Mouse (Mus musculus): ENCODE measurements around the gene Fam214b. TPM values are rescaled to one million over a fixed set of nuclear protein-coding genes. Genes with fewer than 3 reads are reported as not detected.

The Fam214b gene
- polyA plus RNA-seq, 1 experiment = 4.8 TPM

DNA sequence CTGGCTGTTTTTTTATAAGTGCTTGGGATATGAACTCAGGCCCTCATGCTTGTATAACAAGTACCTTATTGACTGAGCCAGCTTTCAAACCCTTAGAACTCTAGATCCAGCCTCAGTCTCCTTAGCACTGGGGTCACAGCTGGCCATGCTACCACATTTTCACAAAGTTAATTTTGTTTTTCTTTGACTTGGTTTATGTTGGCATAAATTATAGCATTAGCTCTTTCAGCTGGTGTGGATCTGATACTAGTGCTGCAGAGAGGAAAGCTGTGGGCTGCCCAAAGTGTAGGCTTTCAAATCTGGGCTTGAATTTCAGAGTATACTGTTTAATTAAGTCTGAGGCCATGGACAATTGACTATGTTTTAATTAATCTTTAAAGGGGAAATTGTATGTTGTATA lies 28.9 kb upstream of the Fam214b start:
- Histone ChIP-seq H3K4me3 (ENCODE audit: insufficient read depth, poor library complexity, severe bottlenecking) (no peak overlapping the region), H3K36me3 (ENCODE audit: control insufficient read depth, insufficient read depth) (no peaks in the 10 kb centered on the region), H3K27me3 (ENCODE audit: control insufficient read depth, insufficient read depth, insufficient read length) (no peaks in the 10 kb centered on the region), H3K79me3 (ENCODE audit: low read depth) (no peaks in the 10 kb centered on the region), H3K79me2 (ENCODE audit: control insufficient read depth, insufficient read depth) (no peaks in the 10 kb centered on the region), H3ac (ENCODE audit: control insufficient read depth, insufficient read length, low read depth) (no peak overlapping the region)
- TF ChIP-seq MAX (IDR thresholded peaks at IDR 0.05) (no peak), MYOG (IDR thresholded peaks at IDR 0.05; ENCODE audit: control insufficient read depth, extremely low read depth, insufficient read length) (no peak), CEBPB (IDR thresholded peaks at IDR 0.05; ENCODE audit: low read depth) (no peak), FOSL1 (IDR thresholded peaks at IDR 0.05; ENCODE audit: insufficient read depth, low read length, poor library complexity, severe bottlenecking) (no peak), CTCF (IDR thresholded peaks at IDR 0.05; ENCODE audit: control insufficient read depth, insufficient read depth, insufficient read length) (no peak), MYOD1 (IDR thresholded peaks at IDR 0.05; ENCODE audit: control insufficient read depth, insufficient read length, low read depth) (no peak), USF1 (IDR thresholded peaks at IDR 0.05; ENCODE audit: low read depth) (no peak)

DNA sequence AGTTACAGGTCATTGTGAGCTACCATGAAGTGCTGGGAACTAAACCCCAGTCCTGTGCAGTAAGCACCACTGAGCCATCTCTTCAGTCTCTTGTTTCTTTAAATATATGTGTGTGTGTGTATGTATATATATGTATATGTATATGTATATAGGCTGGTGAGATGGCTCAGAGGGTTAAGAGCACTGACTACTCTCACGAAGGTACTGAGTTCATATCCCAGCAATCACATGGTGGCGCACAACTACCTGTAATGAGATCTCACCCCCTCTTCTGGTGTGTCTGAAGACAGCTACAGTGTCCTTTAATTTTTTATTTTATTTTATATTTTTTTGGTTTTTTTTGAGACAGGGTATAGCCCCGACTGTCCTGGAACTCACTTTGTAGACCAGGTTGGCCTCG lies 19.5 kb upstream of the Fam214b start:
- Histone ChIP-seq H3K79me3 (ENCODE audit: low read depth) (no peaks in the 10 kb centered on the region), H3K36me3 (ENCODE audit: control insufficient read depth, insufficient read depth) (no peaks in the 10 kb centered on the region), H3K4me3 (ENCODE audit: insufficient read depth, poor library complexity, severe bottlenecking) (no peak overlapping the region), H3K27me3 (ENCODE audit: control insufficient read depth, insufficient read depth, insufficient read length) (peaks cover 6% of the 10 kb centered on the region), H3K79me2 (ENCODE audit: control insufficient read depth, insufficient read depth) (no peaks in the 10 kb centered on the region), H3ac (ENCODE audit: control insufficient read depth, insufficient read length, low read depth) (no peak overlapping the region)
- TF ChIP-seq USF1 (IDR thresholded peaks at IDR 0.05; ENCODE audit: low read depth) (no peak), MAX (IDR thresholded peaks at IDR 0.05) (no peak), CTCF (IDR thresholded peaks at IDR 0.05; ENCODE audit: control insufficient read depth, insufficient read depth, insufficient read length) (no peak), MYOG (IDR thresholded peaks at IDR 0.05; ENCODE audit: control insufficient read depth, extremely low read depth, insufficient read length) (no peak), CEBPB (IDR thresholded peaks at IDR 0.05; ENCODE audit: low read depth) (no peak), FOSL1 (IDR thresholded peaks at IDR 0.05; ENCODE audit: insufficient read depth, low read length, poor library complexity, severe bottlenecking) (no peak), MYOD1 (IDR thresholded peaks at IDR 0.05; ENCODE audit: control insufficient read depth, insufficient read length, low read depth) (no peak)

DNA sequence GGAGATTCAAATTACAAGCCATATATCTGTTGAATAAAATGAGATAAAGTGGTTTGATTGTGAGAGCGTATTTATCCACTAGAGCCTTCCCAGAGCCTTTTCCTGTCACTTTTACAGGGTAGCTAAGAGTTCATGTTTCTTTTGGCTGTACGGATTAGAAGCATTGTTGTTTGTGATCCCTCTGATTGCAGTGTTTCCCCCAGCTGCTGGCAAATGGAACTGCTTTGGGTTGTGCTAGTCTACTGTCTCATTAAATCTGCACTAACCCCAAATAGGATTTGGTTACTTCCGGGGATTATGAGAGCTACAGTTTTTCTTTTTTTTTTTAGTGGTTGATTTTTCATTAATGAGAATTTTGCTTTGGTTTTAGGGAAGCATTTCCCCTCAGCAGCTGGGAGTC lies 14.3 kb upstream of the Fam214b start:
- no peak overlapping the region for H3K4me3 ChIP-seq (ENCODE audit: insufficient read depth, poor library complexity, severe bottlenecking)
- no peaks in the 10 kb centered on the region for H3K79me2 ChIP-seq (ENCODE audit: control insufficient read depth, insufficient read depth)
- TF ChIP-seq FOSL1 (IDR thresholded peaks at IDR 0.05; ENCODE audit: insufficient read depth, low read length, poor library complexity, severe bottlenecking) (no peak), CTCF (IDR thresholded peaks at IDR 0.05; ENCODE audit: control insufficient read depth, insufficient read depth, insufficient read length) (no peak)
- H3K36me3 ChIP-seq (ENCODE audit: control insufficient read depth, insufficient read depth) = no peaks in the 10 kb centered on the region
- peaks cover 17% of the 10 kb centered on the region for H3K27me3 ChIP-seq (ENCODE audit: control insufficient read depth, insufficient read depth, insufficient read length)
- no peaks in the 10 kb centered on the region for H3K79me3 ChIP-seq (ENCODE audit: low read depth)
- H3ac ChIP-seq (ENCODE audit: control insufficient read depth, insufficient read length, low read depth) = no peak overlapping the region

DNA sequence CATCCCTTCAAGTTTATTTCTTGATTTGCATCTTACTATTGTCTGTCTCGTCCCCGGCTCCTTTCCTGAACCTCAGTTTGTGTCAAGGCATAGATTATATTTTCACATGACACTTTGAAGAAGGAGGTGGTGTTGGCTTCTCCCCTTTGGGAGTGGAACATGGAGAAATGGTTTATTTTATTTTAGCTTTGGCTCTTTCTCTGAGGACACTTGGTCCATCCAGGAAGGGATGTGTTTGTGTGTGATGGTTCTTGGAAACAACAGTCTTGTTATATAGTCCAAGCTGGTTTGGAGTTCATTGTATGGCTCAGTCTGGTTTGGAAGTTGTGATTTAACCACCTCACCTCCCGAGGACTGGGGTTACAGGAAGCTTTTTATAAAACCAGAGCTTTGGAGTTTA lies 13.7 kb upstream of the Fam214b start:
- Histone ChIP-seq H3K79me3 (ENCODE audit: low read depth) (no peaks in the 10 kb centered on the region), H3K27me3 (ENCODE audit: control insufficient read depth, insufficient read depth, insufficient read length) (peaks cover 17% of the 10 kb centered on the region), H3K4me3 (ENCODE audit: insufficient read depth, poor library complexity, severe bottlenecking) (no peak overlapping the region), H3K36me3 (ENCODE audit: control insufficient read depth, insufficient read depth) (no peaks in the 10 kb centered on the region), H3ac (ENCODE audit: control insufficient read depth, insufficient read length, low read depth) (no peak overlapping the region), H3K79me2 (ENCODE audit: control insufficient read depth, insufficient read depth) (no peaks in the 10 kb centered on the region)
- TF ChIP-seq CTCF (IDR thresholded peaks at IDR 0.05; ENCODE audit: control insufficient read depth, insufficient read depth, insufficient read length) = no peak
- TF ChIP-seq MYOG (IDR thresholded peaks at IDR 0.05; ENCODE audit: control insufficient read depth, extremely low read depth, insufficient read length) = no peak
- TF ChIP-seq MAX (IDR thresholded peaks at IDR 0.05) = no peak

DNA sequence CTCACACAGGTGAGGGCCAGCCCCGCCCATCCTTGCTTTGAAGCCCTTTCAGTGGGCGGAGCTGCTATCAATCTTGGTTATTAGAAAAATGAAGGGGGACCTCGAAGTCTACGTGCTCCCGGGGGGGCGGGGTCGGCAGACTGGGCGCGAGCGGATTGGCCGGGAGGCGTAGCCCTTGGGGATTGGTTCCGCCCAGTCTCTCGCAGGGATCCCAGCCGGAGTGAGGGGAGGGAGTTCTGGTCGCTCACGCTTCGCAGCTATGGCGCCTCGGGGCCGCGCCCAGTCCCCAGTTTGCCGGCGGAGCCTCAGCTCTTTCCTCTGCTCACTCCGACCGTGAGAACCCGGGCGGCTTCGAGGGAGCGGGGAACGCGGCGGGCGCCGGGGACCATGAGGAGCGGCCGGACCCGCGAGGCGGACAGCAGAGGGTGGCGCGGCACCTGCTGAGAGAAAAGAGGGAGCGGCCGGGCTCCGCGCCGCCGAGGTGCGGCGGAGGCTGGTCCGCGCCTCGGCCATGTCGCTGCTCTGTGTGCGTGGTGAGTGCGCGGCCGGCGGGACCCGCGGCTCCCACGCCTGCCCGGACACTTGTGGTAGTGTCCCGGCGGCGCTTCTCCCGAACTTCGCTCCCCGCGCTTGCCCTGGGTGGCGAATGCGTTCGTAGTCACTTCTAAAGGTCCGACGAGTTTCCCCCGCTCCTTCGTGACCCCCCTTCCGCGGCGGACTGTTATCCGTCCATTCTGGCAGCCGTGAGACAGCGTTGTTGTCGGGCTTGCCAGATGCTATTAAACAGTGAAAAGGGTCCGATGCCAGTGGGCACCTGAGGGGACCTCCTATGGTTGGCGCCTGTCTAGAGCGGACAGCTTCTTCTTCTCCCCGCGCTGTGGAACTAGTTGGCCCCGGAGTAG lies 13.0 kb upstream of the Fam214b start, which contains the start of gene Unc13b:
Gene Unc13b, plus strand, starts transcription at position 201 of the 902 bp plus-strand sequence.
- no peaks in the 10 kb centered on the region for H3K36me3 ChIP-seq (ENCODE audit: control insufficient read depth, insufficient read depth)
- peaks cover 17% of the 10 kb centered on the region for H3K27me3 ChIP-seq (ENCODE audit: control insufficient read depth, insufficient read depth, insufficient read length)
- H3K79me2 ChIP-seq (ENCODE audit: control insufficient read depth, insufficient read depth) = no peaks in the 10 kb centered on the region
- H3ac ChIP-seq (ENCODE audit: control insufficient read depth, insufficient read length, low read depth) = no peak within 1 kb of the TSS
- no peak within 1 kb of the TSS for H3K4me3 ChIP-seq (ENCODE audit: insufficient read depth, poor library complexity, severe bottlenecking)
- no peak for TF ChIP-seq MYOD1 (IDR thresholded peaks at IDR 0.05; ENCODE audit: control insufficient read depth, insufficient read length, low read depth)
- TF ChIP-seq MAX (IDR thresholded peaks at IDR 0.05) = no peak
- TF ChIP-seq FOSL1 (IDR thresholded peaks at IDR 0.05; ENCODE audit: insufficient read depth, low read length, poor library complexity, severe bottlenecking) = no peak
- no peak for TF ChIP-seq MYOG (IDR thresholded peaks at IDR 0.05; ENCODE audit: control insufficient read depth, extremely low read depth, insufficient read length)
- no peak for TF ChIP-seq USF1 (IDR thresholded peaks at IDR 0.05; ENCODE audit: low read depth)
- no peak for TF ChIP-seq CTCF (IDR thresholded peaks at IDR 0.05; ENCODE audit: control insufficient read depth, insufficient read depth, insufficient read length)
- no peak for TF ChIP-seq CEBPB (IDR thresholded peaks at IDR 0.05; ENCODE audit: low read depth)
- H3K79me3 ChIP-seq (ENCODE audit: low read depth) = no peaks in the 10 kb centered on the region

DNA sequence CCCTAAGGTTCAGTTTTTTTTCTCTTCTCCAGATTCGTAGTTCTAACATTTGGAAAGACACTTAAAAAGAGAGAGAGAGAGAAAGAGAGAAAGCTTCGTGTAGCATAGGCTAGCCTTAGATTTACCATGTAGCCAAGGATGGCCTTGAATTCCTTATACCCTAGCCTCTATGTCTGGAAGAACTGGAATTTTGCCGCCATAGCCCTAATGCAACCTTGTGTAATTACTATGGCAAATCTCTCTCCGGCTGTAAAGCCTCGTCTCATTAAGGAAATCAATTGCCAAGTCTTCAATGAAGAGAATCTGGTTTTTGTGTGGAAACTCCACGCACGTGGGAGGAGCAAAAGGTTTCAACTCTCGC lies 12.4 kb upstream of the Fam214b start:
- Histone ChIP-seq H3K27me3 (ENCODE audit: control insufficient read depth, insufficient read depth, insufficient read length) (peaks cover 17% of the 10 kb centered on the region), H3ac (ENCODE audit: control insufficient read depth, insufficient read length, low read depth) (no peak overlapping the region), H3K79me3 (ENCODE audit: low read depth) (no peaks in the 10 kb centered on the region), H3K79me2 (ENCODE audit: control insufficient read depth, insufficient read depth) (no peaks in the 10 kb centered on the region), H3K4me3 (ENCODE audit: insufficient read depth, poor library complexity, severe bottlenecking) (no peak overlapping the region), H3K36me3 (ENCODE audit: control insufficient read depth, insufficient read depth) (no peaks in the 10 kb centered on the region)
- TF ChIP-seq CTCF (IDR thresholded peaks at IDR 0.05; ENCODE audit: control insufficient read depth, insufficient read depth, insufficient read length) = no peak
- TF ChIP-seq CEBPB (IDR thresholded peaks at IDR 0.05; ENCODE audit: low read depth) = no peak
- TF ChIP-seq MAX (IDR thresholded peaks at IDR 0.05) = no peak
- no peak for TF ChIP-seq MYOD1 (IDR thresholded peaks at IDR 0.05; ENCODE audit: control insufficient read depth, insufficient read length, low read depth)
- no peak for TF ChIP-seq MYOG (IDR thresholded peaks at IDR 0.05; ENCODE audit: control insufficient read depth, extremely low read depth, insufficient read length)
- TF ChIP-seq FOSL1 (IDR thresholded peaks at IDR 0.05; ENCODE audit: insufficient read depth, low read length, poor library complexity, severe bottlenecking) = no peak
- no peak for TF ChIP-seq USF1 (IDR thresholded peaks at IDR 0.05; ENCODE audit: low read depth)
